Mouse (Mus musculus) myocyte (in vitro differentiated cells): Measurements from ENCODE around the gene Frmd4a. TPM values are rescaled to one million over a fixed set of nuclear protein-coding genes. Genes with fewer than 3 reads are reported as not detected.

ENCODE experiments used
- H3K27me3 ChIP-seq: one replicate; pipeline ENCODE4 v1.6.1; 2011; ENCODE audit not compliant: control insufficient read depth, insufficient read depth, insufficient read length
- H3K36me3 ChIP-seq: one replicate; pipeline ENCODE4 v1.6.1; 2011; ENCODE audit not compliant: control insufficient read depth, insufficient read depth
- H3K4me2 ChIP-seq: one replicate; pipeline ENCODE4 v1.6.1; 2011; ENCODE audit warnings: low read depth, control low read depth
- H3K4me3 ChIP-seq: one replicate; pipeline ENCODE4 v1.5.1; 2011; ENCODE audit warnings: mild to moderate bottlenecking, control low read depth, moderate library complexity
- H3K79me2 ChIP-seq: one replicate; pipeline ENCODE4 v1.6.1; 2011; ENCODE audit not compliant: control insufficient read depth, insufficient read depth
- H3ac ChIP-seq: one replicate; pipeline ENCODE4 v1.6.1; 2011; ENCODE audit not compliant: control insufficient read depth, insufficient read length
- CEBPB ChIP-seq: IDR thresholded peaks from 2 replicates; pipeline ENCODE4 v1.6.1; 2011; ENCODE audit warnings: mild to moderate bottlenecking, moderate library complexity; ENCODE audit not compliant: poor library complexity, insufficient read depth, severe bottlenecking
- E2F4 ChIP-seq: IDR thresholded peaks from one replicate; pipeline ENCODE4 v1.6.1; 2011; ENCODE audit warnings: mild to moderate bottlenecking, control low read depth, moderate library complexity; ENCODE audit not compliant: insufficient read depth
- MAX ChIP-seq: IDR thresholded peaks from one replicate; pipeline ENCODE4 v1.6.1; 2011; ENCODE audit warnings: low read depth, mild to moderate bottlenecking, control low read depth
- MYOD1 ChIP-seq, 3 experiments: IDR thresholded peaks; one replicate each; pipeline ENCODE4 v1.6.1; 2011; ENCODE audit warnings: control low read depth in 2 of 3, low read depth in 2 of 3, mild to moderate bottlenecking in 2 of 3, moderate library complexity in 1 of 3; ENCODE audit not compliant: insufficient read length in 2 of 3, control insufficient read depth in 1 of 3
- MYOG ChIP-seq, 3 experiments: IDR thresholded peaks; one replicate each; pipeline ENCODE4 v1.6.1; 2011; ENCODE audit warnings: control low read depth in 2 of 3, low read depth in 2 of 3, mild to moderate bottlenecking in 2 of 3; ENCODE audit not compliant: insufficient read length in 2 of 3, control insufficient read depth in 1 of 3, insufficient read depth in 1 of 3
- POLR2A ChIP-seq: IDR thresholded peaks from one replicate; pipeline ENCODE4 v1.6.1; 2011; ENCODE audit warnings: low read depth, mild to moderate bottlenecking, control low read depth, moderate library complexity; ENCODE audit not compliant: insufficient read length
- POLR2AphosphoS2 ChIP-seq: IDR thresholded peaks from one replicate; pipeline ENCODE4 v1.6.1; 2011; ENCODE audit warnings: low read depth, control low read depth; ENCODE audit not compliant: insufficient read length
- REST ChIP-seq: IDR thresholded peaks from one replicate; pipeline ENCODE4 v1.6.1; 2011; ENCODE audit warnings: mild to moderate bottlenecking, control low read depth, moderate library complexity; ENCODE audit not compliant: insufficient read depth, insufficient read length
- SRF ChIP-seq: IDR thresholded peaks from one replicate; pipeline ENCODE4 v1.6.1; 2011; ENCODE audit warnings: low read depth; ENCODE audit not compliant: control insufficient read depth, insufficient read length
- TCF12 ChIP-seq: IDR thresholded peaks from one replicate; pipeline ENCODE4 v1.6.1; 2011; ENCODE audit warnings: mild to moderate bottlenecking, control low read depth; ENCODE audit not compliant: poor library complexity, insufficient read depth, severe bottlenecking
- TCF3 ChIP-seq: IDR thresholded peaks from one replicate; pipeline ENCODE4 v1.6.1; 2011; ENCODE audit warnings: low read depth, control low read depth; ENCODE audit not compliant: insufficient read length
- USF1 ChIP-seq: IDR thresholded peaks from one replicate; pipeline ENCODE4 v1.6.1; 2011; ENCODE audit warnings: low read depth, mild to moderate bottlenecking, control low read depth, moderate library complexity
- polyA plus RNA-seq: library from polyadenylated mRNA; unstranded; fragments of >200 nt; fragmentation: generic; extraction: Trizol; gene quantifications from one replicate; pipeline ENCODE4 v1.2.1, GENCODE M21; 2012; ENCODE audit warnings: missing spikeins

The Frmd4a gene
- polyA plus RNA-seq, 1 experiment = 24.7 TPM

- TF ChIP-seq MYOG (IDR thresholded peaks at IDR 0.05; ENCODE audit: control insufficient read depth in 1 of 3, insufficient read depth in 1 of 3, insufficient read length in 2 of 3, low read depth in 2 of 3) (no peak), SRF (no peak), MAX (no peak), MYOD1 (IDR thresholded peaks at IDR 0.05; ENCODE audit: control insufficient read depth in 1 of 3, insufficient read length in 2 of 3, low read depth in 2 of 3) (no peak), USF1 (no peak), TCF3 (no peak), TCF12 (no peak), E2F4 (no peak), REST (no peak), POLR2A (no peak), POLR2AphosphoS2 (no peak), CEBPB (no peak)
- Histone ChIP-seq H3K27me3 (no peaks in the 10 kb centered on the region), H3K4me3 (no peak overlapping the region), H3K4me2 (no peak overlapping the region), H3K79me2 (peaks cover 38% of the 10 kb centered on the region), H3ac (no peak overlapping the region), H3K36me3 (peaks cover 6% of the 10 kb centered on the region)
Observed at GRCm38 (mm10) chr2:4649646-4650045, 632.1 kb downstream of the Frmd4a start.

GRCm38 (mm10) chr2:4651500-4652285, 634.2 kb downstream of the Frmd4a start, which contains the start of gene Prpf18:
Gene Prpf18, minus strand, starts transcription at chr2:4652113.
- no peaks in the 10 kb centered on the region for H3K27me3 ChIP-seq
- peaks cover 3% of the 10 kb centered on the region for H3K36me3 ChIP-seq
- peak within 1 kb of the TSS; percentile 93 for H3K4me3 ChIP-seq
- TF ChIP-seq E2F4 (peak; percentile 64), SRF (no peak), POLR2AphosphoS2 (peak; percentile 23)
- peaks cover 38% of the 10 kb centered on the region for H3K79me2 ChIP-seq
- peak within 1 kb of the TSS; percentile 86 for H3K4me2 ChIP-seq
- H3ac ChIP-seq = peak within 1 kb of the TSS; percentile 30

GRCm38 (mm10) chr2:4660677-4661076, 643.2 kb downstream of the Frmd4a start:
- no peak overlapping the region for H3K4me3 ChIP-seq
- H3ac ChIP-seq = no peak overlapping the region
- H3K79me2 ChIP-seq = no peaks in the 10 kb centered on the region
- H3K36me3 ChIP-seq = no peaks in the 10 kb centered on the region
- H3K27me3 ChIP-seq = no peaks in the 10 kb centered on the region
- no peak for TF ChIP-seq MYOG (IDR thresholded peaks at IDR 0.05; ENCODE audit: control insufficient read depth in 1 of 3, insufficient read depth in 1 of 3, insufficient read length in 2 of 3, low read depth in 2 of 3)
- no peak for TF ChIP-seq REST
- no peak for TF ChIP-seq USF1
- no peak overlapping the region for H3K4me2 ChIP-seq
